Mouse (Mus musculus) ES-Bruce4 (cell line): ENCODE measurements around the gene Tyrp1.

Experiments
- CTCF ChIP-seq: IDR thresholded peaks from one replicate; pipeline ENCODE4 v1.8.1; 2011; ENCODE audit warnings: low read depth, low read length
- EP300 ChIP-seq: IDR thresholded peaks from 2 replicates; pipeline ENCODE4 v1.6.1; 2011; ENCODE audit warnings: low read depth, low read length; ENCODE audit not compliant: insufficient read depth

GRCm38 (mm10) chr4:80895278-80895894 lies 61.5 kb downstream of the Tyrp1 start:
- TF ChIP-seq CTCF (no peak), EP300 (no peak)
